Mouse (Mus musculus) cortical plate, adult 2 months (tissue): ENCODE data around the gene Atxn7l3. TPM values are rescaled to one million over a fixed set of nuclear protein-coding genes. Genes with fewer than 3 reads are reported as not detected.
A peak's percentile ranks its signal among the peaks of the same experiment; 100 is the strongest.

Experiments
- H3K27ac ChIP-seq: fragments of 200-500 bp; 2 replicates; pipeline ENCODE4 v1.5.1; 2012; ENCODE audit warnings: low read length, control low read depth, inconsistent platforms; ENCODE audit not compliant: insufficient read depth
- H3K4me1 ChIP-seq: fragments of 200-500 bp; 2 replicates; pipeline ENCODE4 v1.6.1; 2011; ENCODE audit warnings: low read length; ENCODE audit not compliant: control insufficient read depth, insufficient read depth
- H3K4me3 ChIP-seq: fragments of 200-500 bp; 2 replicates; pipeline ENCODE4 v1.5.1; 2011; ENCODE audit warnings: mild to moderate bottlenecking, low read length, control low read depth; ENCODE audit not compliant: insufficient read depth
- CTCF ChIP-seq: fragments of 200-500 bp; IDR thresholded peaks from 2 replicates; pipeline ENCODE4 v1.5.1; 2011; ENCODE audit warnings: mild to moderate bottlenecking, control low read depth, low read length; ENCODE audit not compliant: insufficient read depth; ENCODE audit errors: extremely low read depth
- POLR2A ChIP-seq: fragments of 200-500 bp; IDR thresholded peaks from 2 replicates; pipeline ENCODE4 v1.6.1; 2011; ENCODE audit warnings: mild to moderate bottlenecking, low read length, control low read depth; ENCODE audit not compliant: insufficient read depth; ENCODE audit errors: extremely low read depth
- polyA plus RNA-seq: library from polyadenylated mRNA; depleted of rRNA; stranded (reverse); fragments of >200 nt; gene quantifications from 2 replicates; pipeline ENCODE4 v1.2.3, GENCODE M21; 2012

Atxn7l3 gene
- polyA plus RNA-seq, 1 experiment, result 171 TPM

DNA sequence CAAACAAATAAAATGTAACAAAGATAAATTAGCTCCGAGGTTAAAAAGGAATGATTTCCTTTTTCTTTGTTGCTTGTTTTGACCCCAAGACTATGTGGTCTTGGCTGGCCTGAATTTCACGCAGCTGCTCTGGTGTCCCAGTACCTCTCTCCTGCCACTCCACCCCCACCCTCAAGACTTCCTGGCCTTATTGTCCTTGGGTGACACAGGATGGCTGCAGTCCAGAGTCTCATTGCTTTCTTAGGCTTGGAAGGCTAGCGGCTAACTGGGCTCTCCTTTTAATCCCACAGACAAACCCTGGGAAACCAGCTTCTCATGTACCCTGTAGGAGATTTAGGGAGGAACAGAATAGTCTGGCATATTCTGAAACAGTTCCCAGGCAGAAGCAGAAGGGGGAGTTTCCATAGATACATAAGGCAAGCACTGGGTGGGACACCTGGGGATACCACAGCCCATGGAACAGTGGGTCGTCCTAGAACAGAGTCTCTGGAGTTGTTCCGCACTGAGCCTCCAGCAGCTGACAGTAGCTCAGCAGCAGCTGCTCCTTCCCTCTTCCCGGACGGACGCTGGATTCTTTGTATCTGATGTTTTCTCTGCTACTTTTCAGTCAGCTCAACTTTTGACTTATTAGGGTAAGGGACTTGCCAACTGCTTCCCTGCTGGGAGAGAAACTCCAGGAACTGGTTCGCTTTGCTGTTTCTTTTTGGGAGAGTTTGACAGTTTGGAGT lies 38.7 kb upstream of the Atxn7l3 start:
- no peak overlapping the region for H3K27ac ChIP-seq
- TF ChIP-seq POLR2A, result no peak
- no peak for TF ChIP-seq CTCF
- H3K4me1 ChIP-seq, result no peaks in the 10 kb centered on the region
- no peak overlapping the region for H3K4me3 ChIP-seq

- Histone ChIP-seq H3K4me3 (no peak overlapping the region), H3K4me1 (no peaks in the 10 kb centered on the region), H3K27ac (no peak overlapping the region)
- TF ChIP-seq CTCF (no peak), POLR2A (no peak)
Measured at GRCm38 (mm10) chr11:102334010-102334409, 37.6 kb upstream of the Atxn7l3 start.

GRCm38 (mm10) chr11:102333061-102333460 lies 36.6 kb upstream of the Atxn7l3 start:
- H3K27ac ChIP-seq, result no peak overlapping the region
- TF ChIP-seq CTCF, result no peak
- no peak for TF ChIP-seq POLR2A
- H3K4me1 ChIP-seq, result no peaks in the 10 kb centered on the region
- no peak overlapping the region for H3K4me3 ChIP-seq

DNA sequence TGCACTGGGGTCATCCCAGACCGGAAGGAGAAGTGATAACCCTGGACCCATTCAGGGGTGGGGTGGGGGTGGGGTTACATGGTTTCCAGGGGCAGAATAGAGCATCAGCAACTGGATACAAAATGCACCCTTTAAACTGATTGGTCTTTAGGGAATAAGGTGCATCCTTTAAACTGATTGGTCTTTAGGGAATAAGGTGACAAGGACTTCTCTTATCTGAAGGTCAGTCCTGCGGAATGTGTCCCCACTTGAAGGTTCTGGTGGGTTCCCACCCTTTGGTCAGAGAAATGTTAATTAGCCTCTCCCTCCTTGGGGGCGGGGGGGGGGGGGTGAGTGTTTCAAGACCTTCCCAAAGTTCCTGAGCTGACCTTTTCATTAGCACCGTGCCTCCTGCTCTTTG lies 35.4 kb upstream of the Atxn7l3 start:
- Histone ChIP-seq H3K27ac (no peak overlapping the region), H3K4me3 (no peak overlapping the region), H3K4me1 (no peaks in the 10 kb centered on the region)
- TF ChIP-seq CTCF (no peak), POLR2A (no peak)

- H3K4me3 ChIP-seq, result no peak overlapping the region
- no peaks in the 10 kb centered on the region for H3K4me1 ChIP-seq
- no peak overlapping the region for H3K27ac ChIP-seq
- TF ChIP-seq POLR2A, result no peak
- TF ChIP-seq CTCF, result no peak
Measured at GRCm38 (mm10) chr11:102330039-102330438, 33.6 kb upstream of the Atxn7l3 start.

- Histone ChIP-seq H3K27ac (no peak overlapping the region), H3K4me3 (no peak overlapping the region), H3K4me1 (no peaks in the 10 kb centered on the region)
- TF ChIP-seq CTCF, result no peak
- no peak for TF ChIP-seq POLR2A
Measured at GRCm38 (mm10) chr11:102329518-102329917, 33.1 kb upstream of the Atxn7l3 start.

- H3K4me1 ChIP-seq, result no peaks in the 10 kb centered on the region
- TF ChIP-seq POLR2A (no peak), CTCF (no peak)
Measured at GRCm38 (mm10) chr11:102327839-102328238, 31.4 kb upstream of the Atxn7l3 start.

DNA sequence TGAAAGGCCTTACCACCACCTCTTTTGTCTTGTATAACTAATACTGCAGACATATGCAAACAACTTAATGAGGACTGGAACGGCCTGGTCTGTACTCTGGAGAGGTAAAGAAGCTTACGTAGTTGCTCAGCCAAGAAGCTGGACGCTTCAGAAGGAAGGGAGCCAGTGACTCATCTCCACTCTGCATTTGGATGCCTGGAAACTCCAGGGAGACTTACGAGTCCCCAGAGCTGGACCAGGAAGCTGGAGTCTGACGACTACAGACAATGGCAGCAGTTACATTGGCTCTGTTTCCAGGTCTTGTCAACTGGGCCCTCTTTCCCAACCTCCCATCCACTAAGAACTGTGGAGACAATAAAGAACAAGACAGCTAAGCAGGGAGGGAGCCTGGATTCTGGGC lies 30.8 kb upstream of the Atxn7l3 start:
- Histone ChIP-seq H3K4me1 (no peaks in the 10 kb centered on the region), H3K27ac (no peak overlapping the region), H3K4me3 (no peak overlapping the region)
- TF ChIP-seq POLR2A (no peak), CTCF (no peak)

More at GRCm38 (mm10) chr11:102327839-102328238, 31.4 kb upstream of the Atxn7l3 start:
- H3K27ac ChIP-seq, result no peak overlapping the region
- no peak overlapping the region for H3K4me3 ChIP-seq

DNA sequence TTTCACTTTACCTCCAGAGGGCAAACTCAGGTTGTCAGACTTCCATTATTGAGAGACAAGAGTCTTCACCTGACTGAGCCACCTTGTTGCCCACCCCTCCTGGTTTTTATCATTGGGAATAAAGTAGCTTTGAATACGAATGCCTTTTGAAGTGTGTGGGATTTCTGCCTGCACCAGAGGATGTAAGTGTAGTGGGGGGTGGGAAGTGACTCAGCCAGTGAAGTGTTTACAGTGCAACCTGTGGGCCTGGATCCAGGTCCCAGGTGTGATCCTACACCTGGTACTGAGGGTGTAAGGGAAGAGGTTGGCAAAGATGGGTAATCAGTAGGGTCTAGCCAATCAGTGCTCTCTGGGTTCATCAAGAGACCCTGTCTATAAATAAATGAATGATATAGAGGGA lies 27.1 kb upstream of the Atxn7l3 start:
- TF ChIP-seq CTCF (no peak), POLR2A (no peak)
- Histone ChIP-seq H3K4me3 (no peak overlapping the region), H3K4me1 (no peaks in the 10 kb centered on the region), H3K27ac (no peak overlapping the region)

GRCm38 (mm10) chr11:102321931-102322330 lies 25.5 kb upstream of the Atxn7l3 start:
- Histone ChIP-seq H3K4me3 (no peak overlapping the region), H3K27ac (no peak overlapping the region), H3K4me1 (no peaks in the 10 kb centered on the region)
- TF ChIP-seq POLR2A, result no peak
- no peak for TF ChIP-seq CTCF

GRCm38 (mm10) chr11:102320686-102321005 lies 24.2 kb upstream of the Atxn7l3 start:
- Histone ChIP-seq H3K27ac (peak overlapping the region; percentile 95), H3K4me1 (no peaks in the 10 kb centered on the region), H3K4me3 (peak overlapping the region; percentile 55)
- TF ChIP-seq CTCF (no peak), POLR2A (peak; percentile 50; the same call in 1 of the 2 replicates)
